Comparison of ENCODE assay signal across 19 mouse cellular contexts in genomic region chr5:123382686-123383085, GRCm38 (mm10). TPM values are rescaled to one million over a fixed set of nuclear protein-coding genes. Genes with fewer than 3 reads are reported as not detected.
DNase-seq lines count a peak whose midpoint lies in the region; ATAC-seq and TF ChIP-seq lines count a peak whose summit lies in the region.
"Had no signal": no experiment of that assay in that cellular context is flagged by ENCODE, and none has a peak within 500 bp of the region (broad histone marks: within the 10 kb centered on the region; RNA-seq: fewer than 3 reads in every experiment).

No protein-coding gene starts in this region.

- peaks cover 14% of the 10 kb centered on the region for H3K4me1 ChIP-seq in heart, embryonic 11.5 days (ENCODE audit: control insufficient read depth, insufficient read depth, low read length)
- peaks cover 1% of the 10 kb centered on the region for H3K4me1 ChIP-seq in bone marrow, adult 2 months (ENCODE audit: control insufficient read depth, insufficient read depth, low read length)

- TF ChIP-seq CTCF in bone marrow, adult 2 months (IDR thresholded peaks at IDR 0.05; ENCODE audit: control insufficient read depth, insufficient read depth, low read length): no peak

- TF ChIP-seq POLR2A in bone marrow, adult 2 months (IDR thresholded peaks at IDR 0.05; ENCODE audit: borderline replicate concordance, control insufficient read depth, low read depth, low read length): no peak

- no peaks in the 10 kb centered on the region for H3K27me3 ChIP-seq in heart, embryonic 11.5 days (ENCODE audit: control insufficient read depth, insufficient read depth, low read length)
- H3K27me3 ChIP-seq: embryonic facial prominence, embryonic 15.5 days; hindbrain, embryonic 15.5 days had no signal

- H3K27ac ChIP-seq in heart, embryonic 11.5 days (ENCODE audit: low read depth, low read length): no peak overlapping the region
- peak overlapping the region; percentile 39; the same call in 1 of the 2 replicates for H3K27ac ChIP-seq in bone marrow, adult 2 months (ENCODE audit: control insufficient read depth, insufficient read depth, low read depth, low read length, poor library complexity)
- H3K27ac ChIP-seq: embryonic facial prominence, embryonic 15.5 days; forebrain, embryonic 10.5 days; heart, embryonic 13.5 days; hindbrain, embryonic 15.5 days had no signal

- WGBS in heart, embryonic 11.5 days (ENCODE audit: insufficient replicate concordance): 83% methylated on average over 8 of the region's 8 CpGs
- 72% methylated on average over 8 of the region's 8 CpGs for WGBS in bone marrow, adult 2 months

- peak; percentile 60 for DNase-seq in heart, adult 11 months
- DNase-seq in B cell, adult 2 months: peak; percentile 27 to 29
- DNase-seq in ES-CJ7 (ENCODE audit: low read depth, low spot score): peak; percentile 38
- no peak for DNase-seq in ovary, postnatal 14 days (ENCODE audit: low spot score)
- DNase-seq: cerebellum, adult 11 months; cerebellum, adult 8-10 months; cerebellum, postnatal 14 days; embryo, embryonic 11 days; gastrocnemius, postnatal 10 days; heart, postnatal 36 days had no signal

- H3K4me2 ChIP-seq in heart, embryonic 11.5 days: no peak overlapping the region
- H3K4me2 ChIP-seq: hindbrain, embryonic 15.5 days had no signal

- H3K36me3 ChIP-seq in heart, embryonic 11.5 days (ENCODE audit: control insufficient read depth, insufficient read depth, low read length): no peaks in the 10 kb centered on the region
- H3K36me3 ChIP-seq: embryonic facial prominence, embryonic 15.5 days; forebrain, embryonic 10.5 days; heart, embryonic 13.5 days; hindbrain, embryonic 15.5 days had no signal

- H3K9ac ChIP-seq in heart, embryonic 11.5 days (ENCODE audit: low read depth, low read length): no peak overlapping the region
- H3K9ac ChIP-seq: embryonic facial prominence, embryonic 15.5 days; hindbrain, embryonic 15.5 days had no signal

- H3K9me3 ChIP-seq in heart, embryonic 11.5 days (replicated peaks; ENCODE audit: control insufficient read depth, low read length): no peaks in the 10 kb centered on the region
- H3K9me3 ChIP-seq: embryonic facial prominence, embryonic 15.5 days; forebrain, embryonic 10.5 days had no signal

- ATAC-seq in heart, embryonic 11.5 days (replicated peaks; ENCODE audit: insufficient number of reproducible peaks, low FRiP score, low TSS enrichment): no peak
- no peak for ATAC-seq in megakaryocyte progenitor cell, adult 5-6 weeks (replicated peaks; ENCODE audit: poor library complexity)
- ATAC-seq: forebrain, embryonic 14.5 days had no signal

- no peak overlapping the region for H3K4me3 ChIP-seq in heart, embryonic 11.5 days (ENCODE audit: low read depth, low read length)
- no peak overlapping the region for H3K4me3 ChIP-seq in bone marrow, adult 2 months (replicated peaks; ENCODE audit: control insufficient read depth, low read depth, low read length)
- H3K4me3 ChIP-seq: embryonic facial prominence, embryonic 15.5 days; erythroblast, embryonic 14.5 days; forebrain, embryonic 10.5 days; hindbrain, embryonic 15.5 days had no signal

RNA-seq across cellular contexts. Expression of gene Mlxip, which starts 11.9 kb away (rescaled TPM):
- 12.0 and 15.2 TPM in 2 replicates for polyA plus RNA-seq in heart, embryonic 11.5 days (2014; fragmentation: Nextera tagmentation; extraction: Ambion mirVana)
- polyA plus RNA-seq in bone marrow, adult 2 months (2011; ENCODE audit: insufficient read depth, insufficient read length, low replicate concordance, missing spikeins): 23.6 and 51.4 TPM in 2 replicates
- total RNA-seq in megakaryocyte progenitor cell, adult 5-6 weeks (2015): 32.6 TPM in 2 replicates
- total RNA-seq in megakaryocyte progenitor cell, adult 5-6 weeks (2017): 11.0 and 11.3 TPM in 2 replicates

RNA-seq across cellular contexts. Expression of gene Bcl7a, which starts 39.1 kb away (rescaled TPM):
- 15.2 and 16.2 TPM in 2 replicates for polyA plus RNA-seq in heart, embryonic 11.5 days (2014; fragmentation: Nextera tagmentation; extraction: Ambion mirVana)
- polyA plus RNA-seq in bone marrow, adult 2 months (2011; ENCODE audit: insufficient read depth, insufficient read length, low replicate concordance, missing spikeins): 17.5 and 30.6 TPM in 2 replicates
- total RNA-seq in megakaryocyte progenitor cell, adult 5-6 weeks (2015): 16.3 and 20.0 TPM in 2 replicates
- total RNA-seq in megakaryocyte progenitor cell, adult 5-6 weeks (2017): 14.7 and 17.5 TPM in 2 replicates
